Mouse (Mus musculus) induced T-regulatory cell, adult 2 months (primary cell): ENCODE measurements around the gene Csmd2.
"Not testable (repeated sequence)": the region's sequence is repeated elsewhere in the genome, so short reads cannot be mapped to it uniquely, and the experiment has no call there.

Experiments used
- DNase-seq: peaks from one replicate; pipeline ENCODE4 v3.0.0-alpha.2; 2012; ENCODE audit warnings: low read depth

Csmd2 gene

DNA sequence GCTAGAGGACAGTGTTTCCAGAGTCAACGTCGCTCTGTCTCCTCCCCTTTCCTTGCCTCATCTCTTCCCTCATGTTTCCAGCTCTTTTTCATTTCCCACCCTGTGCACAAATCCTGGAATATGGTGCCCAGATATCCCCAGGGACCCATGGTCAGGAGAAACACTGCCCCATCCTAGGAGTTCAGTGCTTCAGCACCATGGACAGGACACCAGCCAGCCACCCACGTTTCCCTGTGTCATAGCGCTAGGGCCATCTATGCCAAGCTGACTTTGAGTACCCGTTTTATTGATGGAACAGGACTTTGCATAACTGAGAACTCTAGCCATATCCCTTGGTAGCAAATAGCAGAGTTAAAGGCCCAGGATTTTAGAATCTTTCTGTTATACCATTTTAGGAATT is 55.0 kb downstream of the Csmd2 start:
- no peak for DNase-seq

DNA sequence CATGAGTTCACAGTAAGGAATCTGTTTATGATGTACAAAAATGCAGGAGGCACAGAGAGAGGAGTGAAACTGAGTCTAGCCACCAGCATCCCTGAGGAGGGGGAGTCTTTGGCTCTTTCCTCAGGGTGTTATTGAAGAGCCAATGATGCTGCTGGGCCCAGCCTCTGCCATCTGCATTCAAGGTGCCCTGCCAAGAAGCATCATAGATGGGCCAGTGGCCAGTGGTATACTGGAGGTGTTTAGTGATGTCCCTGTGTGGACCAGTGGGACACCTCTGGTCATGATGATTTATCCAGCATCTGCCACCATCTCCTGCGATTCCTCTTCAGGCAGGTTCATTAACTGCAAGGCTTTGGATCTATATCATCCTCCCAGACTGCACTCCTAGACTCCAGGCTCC is 61.1 kb downstream of the Csmd2 start:
- no peak for DNase-seq

DNA sequence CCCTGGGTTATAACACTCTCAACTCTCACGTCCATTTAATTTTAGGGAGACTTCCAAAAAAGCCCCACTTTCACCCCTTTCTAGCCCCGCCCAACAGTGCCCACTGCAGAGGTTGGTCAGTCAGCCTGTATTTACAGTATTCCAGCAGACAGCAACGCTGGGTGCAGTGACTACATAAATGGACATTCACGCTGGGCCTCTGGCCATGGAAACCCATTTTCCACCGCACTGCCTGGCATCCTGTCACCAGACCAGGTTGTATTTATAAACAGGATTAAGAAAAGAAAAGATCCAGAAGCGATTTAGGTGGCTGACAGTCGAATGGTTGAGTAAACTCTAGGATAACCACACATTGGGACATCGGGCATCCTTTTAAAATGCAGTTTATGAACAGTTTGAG is 65.0 kb downstream of the Csmd2 start:
- DNase-seq, result no peak

DNA sequence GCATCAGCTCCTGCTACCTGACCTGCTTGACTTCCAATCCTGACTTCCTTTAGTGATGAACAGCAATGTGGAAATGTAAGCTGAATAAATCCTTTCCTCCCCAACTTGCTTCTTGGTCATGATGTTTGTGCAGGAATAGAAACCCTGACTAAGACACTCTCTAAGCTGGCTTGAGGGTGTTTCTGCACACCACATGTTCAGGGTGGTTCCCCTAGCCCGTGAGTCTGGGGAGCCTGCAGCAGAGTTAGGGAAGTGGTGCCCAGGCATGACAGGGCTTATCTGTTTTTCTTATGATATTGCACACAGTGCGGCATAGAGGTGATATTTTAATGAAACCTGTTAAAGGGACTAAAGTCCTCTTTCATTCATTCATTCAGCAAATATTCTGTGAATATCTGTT is 73.6 kb downstream of the Csmd2 start:
- DNase-seq, result not testable (repeated sequence)

DNA sequence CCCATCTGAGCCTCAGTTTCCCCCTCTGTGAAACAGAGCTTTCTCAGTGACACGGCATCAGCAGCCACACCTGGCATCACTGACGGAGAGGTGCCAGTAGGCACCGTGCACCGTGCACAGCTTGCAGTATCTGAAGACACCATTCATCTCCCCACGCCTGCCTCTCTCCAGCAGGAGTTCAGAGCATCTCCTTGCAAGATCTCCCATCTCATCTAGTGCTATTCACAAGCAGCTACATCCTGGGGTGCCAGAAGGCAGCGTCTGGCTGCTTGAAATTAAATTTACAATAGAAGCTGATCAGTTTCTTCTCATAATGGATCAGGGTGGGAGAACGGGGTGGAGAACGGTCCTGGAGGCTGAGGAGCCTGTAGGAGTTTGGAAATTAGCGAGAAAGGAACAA is 79.5 kb downstream of the Csmd2 start:
- no peak for DNase-seq

DNA sequence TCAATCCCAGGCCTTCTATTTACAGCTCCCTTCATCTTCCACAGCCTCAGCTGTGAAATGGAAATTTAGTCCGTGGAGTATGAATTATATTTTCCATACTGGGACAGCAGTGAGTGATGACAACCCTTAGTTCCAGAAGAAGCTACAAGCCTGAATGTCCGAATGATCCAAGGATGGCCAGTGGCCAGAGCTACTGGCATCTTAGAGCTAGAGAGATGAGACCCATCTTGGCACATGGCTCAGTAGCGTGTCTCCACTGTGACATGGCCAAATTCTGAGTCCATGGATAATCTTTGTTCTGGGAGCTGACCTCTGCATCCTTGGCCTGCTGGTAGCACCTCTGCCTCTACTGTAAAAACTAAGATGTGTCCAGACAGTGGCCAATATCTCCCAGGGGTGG is 96.8 kb downstream of the Csmd2 start:
- no peak for DNase-seq

DNA sequence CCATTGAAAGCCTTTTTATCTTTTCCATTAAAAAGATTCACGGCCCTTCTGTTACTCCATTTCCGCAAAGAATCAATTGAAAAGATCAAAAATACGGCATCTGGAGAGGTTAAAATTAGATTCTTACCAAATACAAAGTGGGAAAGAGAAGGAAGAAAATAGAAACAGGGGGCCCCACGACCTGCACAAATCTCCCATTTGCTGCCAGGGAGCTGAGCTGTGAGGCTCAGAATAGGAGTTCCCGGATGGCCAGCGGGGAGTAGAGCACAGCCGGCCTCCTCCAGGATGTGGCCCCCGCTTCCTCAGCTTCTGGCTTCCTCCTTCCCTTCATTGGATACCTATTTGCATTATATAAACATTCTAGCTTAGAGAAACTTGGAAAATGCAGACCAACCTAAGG is 97.4 kb downstream of the Csmd2 start:
- DNase-seq, result no peak

DNA sequence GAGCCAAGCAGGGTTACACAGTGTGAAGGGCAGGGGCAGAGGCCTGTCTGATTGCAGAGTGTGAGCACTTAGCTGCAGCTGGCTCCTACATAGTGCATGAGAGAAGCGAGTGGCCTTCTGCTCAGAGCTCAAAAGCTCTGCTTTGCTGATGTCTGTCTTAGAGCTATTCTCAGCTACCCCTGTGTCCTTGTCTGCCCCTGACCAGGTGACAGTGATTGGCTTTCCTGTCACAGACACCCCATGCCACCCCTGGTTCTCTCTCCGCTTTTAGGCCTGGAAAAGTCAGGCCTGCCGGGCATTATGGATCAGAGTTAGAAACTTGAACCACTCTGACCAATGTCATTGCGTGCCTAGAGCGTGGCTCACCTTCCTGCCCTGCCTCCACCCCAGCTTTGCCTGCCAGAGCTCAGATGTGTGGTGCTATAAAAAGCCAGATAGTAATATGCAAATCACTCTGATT is 99.5 kb downstream of the Csmd2 start:
- no peak for DNase-seq

DNA sequence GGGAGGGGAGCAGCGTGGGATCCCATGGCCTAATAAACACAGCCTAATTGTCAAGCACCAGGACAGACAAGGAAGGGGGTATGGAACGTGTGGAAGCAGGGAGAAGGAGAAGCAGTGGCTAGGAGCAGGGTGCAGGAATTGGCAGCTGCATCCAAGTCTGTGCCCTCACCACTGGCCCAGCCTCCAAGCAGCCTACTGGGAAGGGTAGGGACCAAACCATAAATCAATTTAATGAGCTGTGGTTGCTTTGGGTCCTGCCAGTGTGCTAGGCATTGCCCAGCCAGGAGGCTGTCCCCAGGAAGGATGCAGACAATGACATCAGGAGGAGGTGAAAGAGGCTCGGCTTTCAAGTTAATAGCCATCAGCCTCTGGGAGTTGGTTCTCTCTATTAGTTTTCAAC is 100.0 kb downstream of the Csmd2 start:
- no peak for DNase-seq

DNA sequence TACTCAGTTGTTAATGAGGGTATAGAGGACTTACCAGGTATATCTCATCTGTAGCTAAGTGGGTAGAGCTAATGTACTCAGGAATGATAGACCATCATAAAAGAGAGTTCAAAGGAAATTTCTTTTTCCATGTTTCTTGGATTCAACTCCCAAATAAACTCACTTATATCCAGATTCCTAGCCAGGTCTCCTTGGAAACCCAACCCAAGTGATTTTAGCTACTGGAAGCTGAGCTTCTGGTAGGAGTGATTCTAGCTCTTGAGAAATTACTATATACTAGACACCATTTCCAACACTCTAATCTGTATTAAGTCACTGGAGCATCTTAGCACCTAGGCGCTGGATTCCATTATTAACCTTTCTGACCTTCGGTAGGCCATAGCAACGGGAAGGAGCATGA is 100.6 kb downstream of the Csmd2 start:
- no peak for DNase-seq

DNA sequence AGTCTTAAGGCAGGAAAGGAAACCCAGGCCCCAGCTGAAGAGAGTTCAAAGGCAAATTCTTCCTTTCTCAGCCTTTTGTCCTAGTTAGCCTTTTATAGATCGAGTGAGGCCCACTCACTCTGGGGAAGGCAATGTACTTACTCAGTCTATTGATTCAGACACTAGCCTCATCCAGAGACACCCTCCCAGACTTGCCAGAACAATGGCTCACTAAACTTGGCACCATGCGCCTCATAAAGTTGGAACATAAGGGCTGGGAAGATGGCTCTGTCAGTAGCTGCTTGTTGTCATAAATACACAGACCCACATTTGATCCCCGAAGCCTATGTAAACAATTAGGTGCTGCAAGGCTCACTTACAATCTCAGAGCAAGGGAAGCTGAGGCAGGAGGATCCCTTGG is 104.3 kb downstream of the Csmd2 start:
- DNase-seq, result no peak

DNA sequence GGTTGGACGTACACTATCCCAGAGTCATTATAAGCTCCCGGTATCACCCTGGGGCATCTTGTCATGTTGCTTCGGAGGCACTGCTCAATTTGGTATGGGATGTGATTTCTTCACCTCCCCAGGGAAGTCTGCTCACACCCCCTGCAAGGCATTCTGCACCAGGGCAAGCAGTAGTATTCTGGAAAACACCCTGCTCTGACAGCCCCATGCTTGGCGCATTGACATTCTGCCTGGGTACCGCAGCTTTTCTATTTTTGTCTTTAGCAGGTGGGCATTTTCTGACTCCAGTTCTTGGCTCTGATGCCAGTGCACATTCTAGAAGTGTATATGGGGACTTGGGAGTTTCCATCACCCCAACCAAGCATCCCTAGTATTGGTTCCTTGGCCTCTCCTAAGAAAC is 111.9 kb downstream of the Csmd2 start:
- DNase-seq, result no peak

DNA sequence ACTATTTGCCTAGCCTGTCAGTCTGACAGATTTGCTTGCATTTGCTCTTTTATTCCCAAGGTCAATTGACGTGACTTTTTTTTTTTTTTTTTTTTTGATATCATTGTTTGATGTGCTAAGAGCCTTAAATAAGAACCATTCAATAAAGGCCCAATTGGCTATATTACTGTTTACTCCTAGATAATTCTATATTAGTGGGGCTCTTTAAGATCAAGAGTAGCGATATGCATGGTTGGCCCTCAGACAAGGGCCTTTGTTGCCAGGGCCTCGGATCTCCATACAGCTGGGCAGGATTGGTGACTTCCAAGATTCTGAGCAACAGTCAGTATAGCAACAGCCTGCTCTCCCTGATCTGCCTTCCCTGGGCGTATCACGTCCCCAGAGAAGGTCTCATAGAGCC is 112.9 kb downstream of the Csmd2 start:
- no peak for DNase-seq

DNA sequence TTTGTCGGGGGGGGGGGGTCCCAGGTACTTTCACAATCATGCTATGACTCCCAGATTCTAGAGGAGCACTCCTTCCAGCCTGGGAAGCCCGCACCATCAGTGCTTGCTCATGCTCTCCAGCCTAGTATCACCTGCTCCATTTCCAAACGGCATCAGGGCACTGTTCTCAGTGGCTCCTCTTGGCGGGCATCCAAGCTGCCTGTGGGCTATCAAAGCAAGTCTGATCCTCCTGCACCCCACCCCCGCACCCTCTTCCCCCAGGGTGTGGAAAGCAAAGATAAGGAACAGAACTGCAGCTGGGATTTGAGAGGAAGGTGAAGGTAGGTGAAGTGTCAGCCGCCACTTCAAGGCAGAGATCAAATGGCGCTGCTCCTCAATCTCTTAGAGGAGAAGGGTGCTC is 128.7 kb downstream of the Csmd2 start:
- DNase-seq, result no peak

DNA sequence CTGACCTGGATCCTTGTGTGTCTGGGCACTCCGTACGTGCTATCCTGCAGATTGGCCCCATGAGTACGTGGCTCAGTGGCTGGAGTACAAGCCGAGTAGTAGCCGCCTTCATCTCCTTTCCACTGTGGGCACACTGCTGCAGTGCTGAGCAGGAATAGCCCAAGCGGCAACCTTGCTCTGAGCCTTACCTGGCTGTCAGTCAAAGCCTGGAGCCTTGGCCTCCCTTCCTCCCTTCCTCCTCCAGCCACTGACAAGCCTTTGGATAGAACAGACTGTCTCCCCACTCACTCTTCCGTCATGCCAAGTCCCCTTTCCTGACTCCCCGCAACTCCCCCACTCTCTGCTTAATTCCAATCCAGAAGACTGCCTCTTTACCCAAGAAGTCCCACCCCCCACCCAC is 135.6 kb downstream of the Csmd2 start:
- DNase-seq, result no peak

DNA sequence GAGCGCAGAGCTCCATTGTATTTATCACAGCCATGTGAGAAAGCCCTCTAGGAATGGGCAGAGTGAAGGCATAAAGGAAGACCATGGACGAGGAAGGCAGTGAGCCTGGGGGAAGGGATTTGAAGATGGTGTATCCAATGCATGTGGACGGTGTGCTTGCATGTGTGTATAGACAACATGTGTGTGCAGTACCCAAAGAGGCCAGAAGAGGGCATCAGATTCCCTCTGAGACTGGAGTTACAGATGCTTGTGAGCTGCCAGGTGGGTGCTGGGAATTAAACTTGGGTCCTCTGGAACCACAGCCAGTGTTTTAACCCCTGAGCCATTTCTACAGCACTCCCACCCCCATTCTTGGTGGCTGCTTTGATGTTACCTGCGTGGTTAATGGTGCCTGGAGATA is 137.1 kb downstream of the Csmd2 start:
- DNase-seq, result no peak

DNA sequence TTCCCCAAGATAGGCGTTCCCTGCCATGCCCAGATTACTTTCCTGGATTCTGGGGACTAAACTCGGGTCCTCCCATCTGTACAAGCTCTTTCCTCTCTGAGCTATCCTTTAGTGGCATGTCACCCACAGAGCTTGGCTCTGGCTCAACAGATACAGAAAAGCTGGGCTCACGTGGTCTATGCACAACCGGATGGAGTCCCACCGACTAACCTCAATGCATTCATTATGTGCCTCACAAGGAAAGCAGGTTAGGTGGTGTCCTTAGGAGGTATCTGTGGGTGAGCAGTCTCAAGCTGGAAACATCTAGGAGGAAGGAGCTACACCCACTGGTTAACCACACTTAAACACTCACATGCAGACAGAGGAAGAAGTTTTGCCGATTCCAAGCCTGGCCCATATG is 140.9 kb downstream of the Csmd2 start:
- no peak for DNase-seq

DNA sequence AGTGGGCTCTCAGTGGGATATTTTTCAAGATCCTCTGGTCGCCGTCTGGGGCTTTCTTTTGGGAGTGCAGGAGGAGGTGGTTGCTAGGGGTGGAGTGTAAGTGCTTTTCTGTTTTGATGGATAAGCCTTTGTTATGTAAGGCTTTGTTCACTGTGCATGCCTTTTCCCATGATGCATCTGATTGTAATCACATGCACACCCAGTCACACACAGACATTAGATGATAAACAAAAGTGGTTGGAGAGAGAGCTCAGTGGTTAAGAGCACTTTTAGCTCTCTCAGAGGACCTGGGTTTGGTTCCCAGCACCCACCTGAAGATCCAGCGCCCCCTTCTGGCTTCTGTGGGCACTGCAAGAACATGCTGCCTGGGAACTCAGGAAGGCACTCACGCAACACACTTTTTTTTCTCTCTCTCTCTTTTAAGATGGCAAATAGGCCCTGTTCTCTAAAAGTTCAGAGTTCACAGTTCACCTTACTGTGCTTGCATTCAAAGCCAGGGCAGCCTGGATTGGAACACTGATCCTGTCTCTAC is 143.0 kb downstream of the Csmd2 start:
- DNase-seq, result no peak

DNA sequence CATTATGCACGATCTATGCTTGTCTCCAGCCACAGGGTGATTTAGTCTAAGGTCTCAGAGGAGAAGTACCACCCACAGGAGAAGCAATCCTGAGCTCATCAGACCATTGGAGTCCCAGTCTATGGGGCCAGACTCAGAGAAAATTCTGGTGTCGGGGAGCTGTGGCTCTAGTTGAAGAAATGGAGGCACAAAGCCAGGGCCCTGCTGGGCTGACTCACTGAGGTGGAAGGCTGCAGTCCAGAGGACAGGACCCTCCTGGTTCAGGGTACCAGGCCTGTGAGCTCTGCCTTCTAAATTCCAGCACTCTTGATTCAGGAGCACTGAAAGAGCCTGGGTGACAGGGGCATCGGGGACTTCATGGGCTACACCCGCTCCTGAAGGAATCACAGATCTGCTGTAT is 144.0 kb downstream of the Csmd2 start:
- no peak for DNase-seq

DNA sequence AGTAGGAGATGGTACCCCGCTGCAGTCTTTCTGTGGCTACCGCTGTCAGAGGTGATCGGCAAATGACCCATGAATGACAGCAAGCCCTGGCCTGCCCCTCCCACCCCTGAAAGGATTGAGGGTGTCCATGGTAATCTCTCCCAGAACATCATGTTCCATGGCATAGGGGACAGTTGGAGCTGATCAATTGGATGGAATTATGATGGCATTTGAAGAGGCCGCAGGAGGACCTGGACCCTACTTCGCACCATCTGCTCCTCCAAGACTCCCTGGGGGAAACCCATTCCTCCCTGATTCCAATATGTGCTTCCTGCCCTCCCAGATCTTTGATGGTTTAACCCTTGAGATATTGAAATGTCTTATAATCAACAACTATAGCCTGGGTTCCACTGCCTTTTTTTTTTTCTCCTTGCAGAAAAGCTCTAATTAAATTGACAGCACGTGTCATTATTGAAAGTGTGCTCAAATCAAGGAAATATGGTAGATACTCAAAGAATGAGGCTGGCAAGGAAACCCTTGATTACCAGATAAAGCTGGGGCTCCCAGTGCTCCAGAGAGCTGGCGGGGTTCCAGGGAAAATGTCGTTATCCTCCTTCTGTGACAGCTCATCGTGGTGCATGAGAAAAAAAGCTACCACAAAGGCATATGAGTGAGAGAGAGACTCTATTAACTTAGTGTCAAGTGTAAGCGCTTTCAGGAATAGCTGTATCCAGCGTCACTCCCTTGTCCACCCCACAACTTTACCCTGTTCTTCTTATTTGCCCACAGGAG is 145.4 kb downstream of the Csmd2 start:
- no peak for DNase-seq

DNA sequence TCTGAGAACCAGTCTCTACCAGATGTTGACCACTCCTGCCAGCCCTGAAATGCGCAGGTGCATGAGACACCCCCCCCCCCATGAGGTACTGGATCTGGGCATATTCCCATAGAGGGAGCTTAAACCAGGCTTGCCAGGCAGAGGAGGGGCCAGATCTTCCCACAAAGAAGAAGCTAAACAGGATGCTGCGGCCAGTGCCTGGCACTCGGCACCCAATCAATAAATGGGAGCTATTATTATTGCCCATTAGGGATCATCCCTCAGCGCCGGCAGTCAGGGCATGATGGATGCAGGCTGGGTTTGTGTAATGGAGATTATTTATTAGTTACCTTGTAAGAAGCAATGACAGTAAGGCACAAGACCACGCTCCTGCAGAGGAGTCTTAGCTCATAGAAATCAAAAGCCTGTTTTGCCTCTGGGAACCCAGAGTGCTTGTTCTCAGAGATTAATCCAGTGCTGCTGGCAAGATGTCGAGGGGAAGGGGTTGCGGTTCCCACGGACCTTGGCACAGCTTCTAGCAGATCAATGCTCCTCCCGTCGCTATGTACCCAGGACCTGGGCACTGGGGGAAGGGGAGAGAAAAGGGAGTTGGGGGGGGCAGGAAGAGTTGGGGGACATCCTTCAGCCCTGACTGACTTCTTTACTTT is 146.8 kb downstream of the Csmd2 start:
- DNase-seq, result no peak

DNA sequence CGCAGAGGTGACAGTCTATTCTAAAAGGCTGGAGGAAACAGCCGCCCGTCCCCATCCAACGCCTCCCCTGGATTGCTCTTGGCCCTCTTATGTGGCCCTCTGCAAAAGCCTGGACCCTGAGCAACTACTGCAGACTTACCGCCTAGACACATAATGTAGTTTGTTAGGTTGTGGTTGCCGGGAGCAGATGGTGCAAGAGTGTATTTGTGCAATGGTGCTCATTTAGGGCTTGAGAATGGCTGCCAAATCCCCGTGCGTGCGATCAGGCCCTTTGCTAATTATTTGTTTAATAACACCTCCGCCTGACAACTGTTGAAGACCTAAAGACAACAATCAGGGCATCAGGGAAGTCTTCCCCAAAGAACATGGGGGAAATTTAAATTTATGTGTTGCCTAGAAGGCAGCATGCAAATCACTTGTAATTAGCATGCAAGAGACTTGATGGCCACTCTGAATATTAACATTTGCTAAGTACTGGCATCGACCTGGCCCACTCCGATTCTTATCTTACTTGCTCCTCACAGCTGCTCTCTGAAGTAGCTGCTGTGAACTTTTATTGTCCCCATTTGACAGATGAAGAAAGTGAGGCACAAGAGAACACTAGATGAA is 147.5 kb downstream of the Csmd2 start:
- no peak for DNase-seq

DNA sequence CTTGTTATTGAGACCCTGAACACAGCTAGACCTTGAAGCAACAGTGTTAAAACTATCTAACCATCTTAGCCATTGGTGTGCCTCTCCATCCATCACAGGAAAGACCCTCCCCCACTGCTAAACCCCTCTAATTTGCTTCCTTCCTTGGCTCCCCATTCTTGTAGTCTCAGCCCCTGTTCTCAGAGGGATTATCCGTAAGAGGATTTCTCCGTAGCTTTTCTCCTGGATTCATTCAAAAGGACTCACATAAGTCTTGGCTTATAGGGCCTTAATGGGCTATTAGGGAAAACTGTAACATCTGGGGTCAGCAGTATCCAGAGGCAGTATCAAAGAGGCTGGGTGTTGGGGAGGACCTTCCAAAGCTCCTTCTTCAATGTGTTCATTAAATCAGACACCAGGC is 152.3 kb downstream of the Csmd2 start:
- DNase-seq, result no peak
